Mouse (Mus musculus): ENCODE data around the gene Kdm3a. TPM values are rescaled to one million over a fixed set of nuclear protein-coding genes. Genes with fewer than 3 reads are reported as not detected.

Gene Kdm3a
- total RNA-seq (2012; rRNA removed) (12.9 and 22.5 TPM in 2 replicates), total RNA-seq (2014; rRNA removed) (38.1 and 43.5 TPM in 2 replicates), polyA plus RNA-seq (2012; ENCODE audit: insufficient read length, low read depth) (12.3 and 14.7 TPM in 2 replicates)

DNA sequence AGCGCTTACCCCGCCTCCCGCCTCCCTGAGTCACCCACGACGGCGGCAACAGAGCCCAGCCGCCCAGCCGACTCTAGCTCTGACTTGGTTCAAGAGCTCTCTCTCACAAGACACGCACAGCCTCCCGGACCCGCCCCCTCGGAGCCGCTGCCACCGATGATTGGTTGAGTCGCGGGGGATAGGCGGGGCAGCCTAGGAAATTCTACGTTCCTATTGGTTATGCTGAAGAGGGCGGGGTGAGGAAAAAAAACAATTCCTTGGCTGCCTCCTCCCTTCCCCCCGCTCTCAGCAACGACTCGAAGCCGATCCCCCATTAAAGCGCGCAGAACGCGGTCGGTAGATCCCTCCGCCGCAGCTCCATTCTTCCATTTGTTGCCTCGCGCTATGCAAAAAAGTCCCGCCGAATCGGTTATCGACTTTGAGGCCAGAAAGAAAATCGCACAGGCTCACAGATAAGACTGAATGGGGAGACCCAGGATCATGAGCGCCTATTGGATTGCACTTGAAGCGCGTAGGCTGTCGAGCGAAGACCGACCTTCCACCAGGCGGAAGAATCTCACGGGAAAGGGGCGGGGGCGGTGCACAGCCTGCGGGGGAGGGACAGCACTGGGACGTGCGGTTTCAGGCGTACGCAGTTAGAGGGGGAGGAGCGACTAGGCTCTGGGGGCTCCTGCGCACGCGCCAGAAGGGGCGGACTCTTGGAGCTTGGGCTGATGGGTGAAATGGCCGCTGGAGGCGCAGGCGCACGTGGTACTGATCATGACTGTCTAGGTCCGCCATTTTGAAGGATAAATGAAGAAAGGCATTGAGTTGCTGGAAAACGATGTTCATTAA, at the start of gene Kdm3a:
TSS of gene Kdm3a (minus strand) at position 162 of the 834 bp plus-strand sequence.
- peaks cover 1% of the 10 kb centered on the region for H3K27me3 ChIP-seq (replicated peaks)
- peak within 1 kb of the TSS; percentile 72 to 92 (median 80) for H3K4me3 ChIP-seq (replicated peaks in 1 of 3; ENCODE audit: low read depth in 2 of 3, low read length in 2 of 3, poor library complexity in 1 of 3)
- H3K4me2 ChIP-seq (ENCODE audit: insufficient read depth, low read depth, poor library complexity, severe bottlenecking): peak within 1 kb of the TSS; percentile 69
- peaks cover 3 to 16% of the 10 kb centered on the region in 2 experiments; a peak in 2 of 4 replicates for H3K4me1 ChIP-seq (ENCODE audit: control insufficient read depth in 1 of 2, insufficient read depth in 2 of 2)
- H3K79me2 ChIP-seq (replicated peaks; ENCODE audit: control insufficient read depth, extremely low read depth, insufficient read depth, poor library complexity, severe bottlenecking): peaks cover 6% of the 10 kb centered on the region; the same call in 1 of the 2 replicates
- H3K9ac ChIP-seq (ENCODE audit: insufficient read depth, low read depth): peak within 1 kb of the TSS; percentile 77
- peak; percentile 98 for DNase-seq (ENCODE audit: extremely low read depth)
- peak within 1 kb of the TSS; percentile 78 for H3K27ac ChIP-seq (ENCODE audit: insufficient read depth, low read depth)
- in situ Hi-C loops (cut with MboI; ENCODE audit: low pct_ligation_motif_present, low pct_unique_long_range_greater_than_20kb, low sequenced_read_pairs): loop anchor here (25.0 kb wide), 1 partner anchor 179 kb away; no protein-coding TSS in a partner anchor
- peaks cover 3 to 23% of the 10 kb centered on the region in 2 experiments for H3K36me3 ChIP-seq (replicated peaks in 1 of 2; ENCODE audit: control insufficient read depth in 1 of 2, insufficient read depth in 1 of 2, low read length in 1 of 2)
- dilution Hi-C loops (cut with MboI; ENCODE audit: extremely low pct_ligation_motif_present, extremely low pct_unique_long_range_greater_than_20kb, low sequenced_read_pairs): no loop called here
- H3K9me3 ChIP-seq (replicated peaks; ENCODE audit: low read length): no peaks in the 10 kb centered on the region
- TF ChIP-seq ZNF384 (IDR thresholded peaks at IDR 0.05; ENCODE audit: low read depth, low read length): peak; percentile 95
- TF ChIP-seq EP300 (IDR thresholded peaks at IDR 0.05; ENCODE audit: low read length): peak; percentile 27; the same call in 1 of the 2 replicates
- TF ChIP-seq MYC (IDR thresholded peaks at IDR 0.05; ENCODE audit: low read depth, low read length): peak; percentile 96
- TF ChIP-seq UBTF (IDR thresholded peaks at IDR 0.05; ENCODE audit: low read depth, low read length): no peak
- TF ChIP-seq ZKSCAN1 (IDR thresholded peaks at IDR 0.05; ENCODE audit: borderline replicate concordance, low read depth, low read length): peak; percentile 44; the same call in 1 of the 2 replicates
- peak; percentile 59 for TF ChIP-seq USF2 (conservative IDR thresholded peaks at IDR 0.05; ENCODE audit: low read depth, low read length)
- peak; percentile 70 for TF ChIP-seq HCFC1 (IDR thresholded peaks at IDR 0.05; ENCODE audit: low read depth, low read length)
- TF ChIP-seq ZMIZ1 (IDR thresholded peaks at IDR 0.05; ENCODE audit: low read depth, low read length): peak; percentile 76; the same call in 1 of the 2 replicates
- TF ChIP-seq POLR2AphosphoS2 (IDR thresholded peaks at IDR 0.05; ENCODE audit: low read depth, low read length): peak; percentile 63; the same call in 1 of the 2 replicates
- TF ChIP-seq KAT2A (IDR thresholded peaks at IDR 0.05; ENCODE audit: insufficient replicate concordance, low read length): peak; percentile 91
- peak; percentile 40; the same call in 1 of the 2 replicates for TF ChIP-seq MAFK (IDR thresholded peaks at IDR 0.05; ENCODE audit: insufficient replicate concordance, low read length)
- no peak for TF ChIP-seq CTCF (conservative IDR thresholded peaks at IDR 0.05 in 1 of 2, IDR thresholded peaks at IDR 0.05 in 1 of 2; ENCODE audit: low read depth in 2 of 2, low read length in 2 of 2)
- TF ChIP-seq MXI1 (IDR thresholded peaks at IDR 0.05; ENCODE audit: low read depth, low read length): peak; percentile 50; the same call in 1 of the 2 replicates
- peak; percentile 69 for TF ChIP-seq IRF4 (IDR thresholded peaks at IDR 0.05; ENCODE audit: low read depth, low read length)
- no peak; the same call in 1 of the 2 replicates for TF ChIP-seq SMC3 (IDR thresholded peaks at IDR 0.05; ENCODE audit: low read depth, low read length)
- peak; percentile 58 for TF ChIP-seq ELF1 (IDR thresholded peaks at IDR 0.05; ENCODE audit: low read depth, low read length)
- peak; percentile 62; the same call in 1 of the 2 replicates for TF ChIP-seq RCOR1 (conservative IDR thresholded peaks at IDR 0.05; ENCODE audit: low read depth, low read length)
- TF ChIP-seq POLR2A (IDR thresholded peaks at IDR 0.05; ENCODE audit: low read depth, low read length): peak; percentile 84
- TF ChIP-seq GABPA (IDR thresholded peaks at IDR 0.05; ENCODE audit: insufficient replicate concordance, low read depth, low read length): no peak
- peak; percentile 64 for TF ChIP-seq USF1 (IDR thresholded peaks at IDR 0.05; ENCODE audit: low read depth, low read length)
- TF ChIP-seq ZC3H11A (IDR thresholded peaks at IDR 0.05; ENCODE audit: low read depth, low read length): no peak
- TF ChIP-seq NELFE (IDR thresholded peaks at IDR 0.05; ENCODE audit: low read depth, low read length): peak; percentile 80
- peak; percentile 93 for TF ChIP-seq NRF1 (IDR thresholded peaks at IDR 0.05; ENCODE audit: low read depth, low read length)
- peak; percentile 99 for TF ChIP-seq MAX (IDR thresholded peaks at IDR 0.05; ENCODE audit: low read length)
- TF ChIP-seq TCF12 (IDR thresholded peaks at IDR 0.05; ENCODE audit: low read depth, low read length): peak; percentile 61
- TF ChIP-seq MAZ (IDR thresholded peaks at IDR 0.05; ENCODE audit: low read depth, low read length): peak; percentile 96
- TF ChIP-seq ETS1 (conservative IDR thresholded peaks at IDR 0.05; ENCODE audit: low read depth, low read length): no peak; the same call in 1 of the 2 replicates
- no peak; the same call in 1 of the 2 replicates for TF ChIP-seq JUN (IDR thresholded peaks at IDR 0.05; ENCODE audit: insufficient read depth, low read depth, low read length)
- TF ChIP-seq CHD2 (IDR thresholded peaks at IDR 0.05; ENCODE audit: low read length): peak; percentile 97
- TF ChIP-seq RAD21 (IDR thresholded peaks at IDR 0.05; ENCODE audit: low read depth, low read length): no peak
- no peak for TF ChIP-seq PAX5 (IDR thresholded peaks at IDR 0.05; ENCODE audit: low read length)
- peak; percentile 80 for TF ChIP-seq SIN3A (IDR thresholded peaks at IDR 0.05; ENCODE audit: low read length)
- peak; percentile 59 for TF ChIP-seq BHLHE40 (IDR thresholded peaks at IDR 0.05; ENCODE audit: low read depth, low read length)
- no peak for TF ChIP-seq CHD1 (IDR thresholded peaks at IDR 0.05; ENCODE audit: low read depth, low read length)
- 0 out of 2 replicates have a peak, but pooled peaks have one; percentile 69 for TF ChIP-seq E2F4 (IDR thresholded peaks at IDR 0.05; ENCODE audit: insufficient replicate concordance, low read depth, low read length)
- peak; percentile 57; the same call in 1 of the 2 replicates for TF ChIP-seq TBP (conservative IDR thresholded peaks at IDR 0.05; ENCODE audit: low read depth, low read length)
- TF ChIP-seq MEF2A (IDR thresholded peaks at IDR 0.05; ENCODE audit: borderline replicate concordance, low read depth, low read length): peak; percentile 66
